Mouse (Mus musculus) left cerebral cortex, adult 8-10 months (tissue): ENCODE measurements around the gene Rheb. TPM values are rescaled to one million over a fixed set of nuclear protein-coding genes. Genes with fewer than 3 reads are reported as not detected.
A peak's percentile ranks its signal among the peaks of the same experiment; 100 is the strongest.
"Not testable (repeated sequence)": the region's sequence is repeated elsewhere in the genome, so short reads cannot be mapped to it uniquely, and the experiment has no call there.

ENCODE experiments used
- DNase-seq, 2 experiments: peaks; one replicate each; pipeline ENCODE4 v3.0.0; 2022; ENCODE audit warnings: low spot score in 2 of 2
- total RNA-seq, 4 experiments: library from RNA; stranded (reverse); gene quantifications; 2 replicates each; pipeline ENCODE4 v1.2.4; 2022

Gene Rheb
- total RNA-seq, 4 experiments from 2014 or later, result 105 to 112 (median 108) TPM

GRCm38 (mm10) chr5:24798639-24799038 lies 43.8 kb downstream of the Rheb start:
- peak in 1 of 2 experiments; percentile 4 for DNase-seq

GRCm38 (mm10) chr5:24797858-24798257 lies 44.6 kb downstream of the Rheb start:
- DNase-seq, result peak in 1 of 2 experiments; percentile 2

- DNase-seq, result no peak
Measured at GRCm38 (mm10) chr5:24792961-24793360, 49.5 kb downstream of the Rheb start.

GRCm38 (mm10) chr5:24782957-24783356 lies 59.5 kb downstream of the Rheb start:
- DNase-seq, result no peak

GRCm38 (mm10) chr5:24781048-24781447 lies 61.4 kb downstream of the Rheb start:
- DNase-seq, result peak in 1 of 2 experiments; percentile 74

GRCm38 (mm10) chr5:24779881-24780512 lies 62.4 kb downstream of the Rheb start:
- DNase-seq, result no peak

DNA sequence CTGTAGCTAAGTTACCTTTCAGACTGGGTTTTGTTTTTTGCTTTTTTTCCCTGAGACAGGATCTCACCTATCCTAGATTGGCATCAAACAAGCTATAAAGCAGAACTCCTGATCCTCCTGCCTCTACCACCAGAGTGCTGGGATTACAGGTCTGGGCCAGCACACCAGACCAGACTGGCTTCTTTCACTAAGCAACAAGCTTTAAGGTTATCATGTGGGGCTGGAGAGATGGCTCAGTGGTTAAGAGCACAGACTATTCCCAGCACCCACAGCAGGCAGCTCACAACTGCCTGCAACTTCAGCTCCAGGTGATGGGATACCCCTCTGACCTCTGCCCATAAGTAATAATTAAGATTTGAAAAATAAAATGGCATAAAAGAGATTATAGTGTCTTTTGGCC lies 63.1 kb downstream of the Rheb start:
- no peak for DNase-seq

DNA sequence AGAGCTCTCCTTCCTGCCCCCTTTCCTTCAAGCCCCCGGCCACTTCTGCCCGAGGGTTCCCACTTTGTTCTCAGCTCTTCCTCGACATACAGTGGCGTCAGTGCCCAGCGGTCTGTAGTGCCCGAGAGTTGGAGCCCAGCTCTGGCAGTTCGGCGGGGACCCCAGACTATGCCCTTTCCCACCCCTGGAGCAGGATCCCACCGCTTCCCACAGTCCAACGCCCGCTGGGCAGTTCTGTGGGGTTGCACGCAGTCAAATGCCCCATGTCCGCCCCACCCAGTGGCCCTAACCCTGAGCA lies 63.6 kb downstream of the Rheb start:
- no peak for DNase-seq

DNA sequence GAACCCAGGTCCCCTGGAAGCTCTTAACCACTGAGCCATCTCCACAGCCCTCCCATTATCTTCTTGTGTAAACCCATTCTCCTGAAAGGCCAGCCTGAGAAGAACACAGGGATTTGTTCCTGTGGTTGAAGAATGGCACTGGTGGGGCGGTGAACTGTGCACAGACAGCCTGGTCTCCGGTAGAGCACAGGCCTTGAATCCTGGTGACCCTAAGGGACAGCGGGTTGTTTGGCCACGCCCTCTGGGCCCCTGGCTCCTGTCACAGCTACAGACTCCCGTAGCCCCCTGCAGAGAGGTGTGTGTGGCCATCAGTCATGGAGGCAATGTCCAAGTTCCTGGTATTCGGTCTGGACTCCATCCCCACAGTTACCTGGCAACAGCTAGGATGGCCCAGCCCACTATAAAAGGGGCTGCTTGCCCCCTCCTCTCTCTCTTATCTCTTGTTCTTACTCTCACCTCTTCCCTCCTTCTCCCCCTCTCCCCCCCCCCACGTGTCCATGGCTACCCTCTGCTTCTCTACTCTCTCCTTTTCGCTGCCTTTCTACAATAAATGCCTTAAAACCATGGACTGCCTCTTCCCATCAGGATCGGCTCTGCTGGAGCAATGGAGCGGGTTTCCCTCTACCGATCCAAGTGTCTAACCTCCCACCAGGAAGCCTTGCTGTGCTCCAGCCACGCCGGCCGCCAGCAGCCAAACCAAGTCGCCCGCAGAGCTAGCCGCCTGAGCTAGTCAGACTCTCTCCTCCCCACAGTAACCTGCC lies 64.2 kb downstream of the Rheb start:
- no peak for DNase-seq

GRCm38 (mm10) chr5:24776681-24777080 lies 65.7 kb downstream of the Rheb start:
- no peak for DNase-seq

DNA sequence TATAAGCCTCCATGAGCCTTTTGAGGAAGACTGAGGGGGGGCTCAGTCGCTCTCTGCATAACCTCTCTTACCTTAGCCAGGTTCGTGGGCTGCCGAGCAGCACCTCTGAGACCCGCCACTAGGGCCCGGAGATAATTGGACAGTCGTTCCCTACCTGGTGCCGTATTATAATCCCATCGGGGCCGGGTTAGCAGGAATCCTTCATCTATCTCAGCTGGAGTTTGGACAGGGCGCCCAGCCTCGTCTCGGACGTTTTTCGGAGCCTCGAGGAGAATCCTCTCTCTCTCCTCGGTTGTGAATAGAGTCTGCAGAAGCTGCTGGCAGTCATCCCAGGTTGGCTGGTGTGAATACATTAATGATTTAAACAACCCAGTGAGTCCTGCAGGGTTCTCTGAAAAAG lies 67.9 kb downstream of the Rheb start:
- not testable (repeated sequence) for DNase-seq

DNA sequence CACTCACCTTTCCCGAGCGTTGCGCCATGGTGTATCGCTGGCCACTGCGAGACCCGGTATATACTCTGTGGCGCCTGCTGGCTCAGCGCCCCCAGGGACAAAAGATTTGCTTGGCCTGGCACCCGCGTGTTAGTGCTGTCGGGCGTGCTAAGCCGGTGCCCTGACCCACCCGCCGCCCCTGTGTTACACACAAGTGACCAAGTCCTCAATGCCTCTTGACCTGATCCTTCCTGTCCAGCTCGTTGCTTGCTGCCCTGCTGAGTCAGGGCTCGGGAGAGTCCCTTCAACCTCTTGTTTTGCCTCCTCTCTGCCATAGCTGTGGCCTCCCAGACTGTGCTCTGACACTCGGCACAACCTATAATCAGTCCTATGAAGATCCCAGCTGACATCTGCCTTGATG lies 84.6 kb downstream of the Rheb start, which contains the start of gene Crygn:
Gene Crygn (minus strand): TSS at position 193 of the 400 bp plus-strand sequence.
- DNase-seq, result no peak

- no peak for DNase-seq
Measured at GRCm38 (mm10) chr5:24756931-24757330, 85.5 kb downstream of the Rheb start.

Other genes with a start within 250 kb of the Rheb start
- 100 to 1,000 TPM in 2 of 4 experiments, 10 to 100 TPM in 2; 98.6 to 117 (median 104) TPM for gene Smarcd3, start 218.2 kb downstream of the Rheb start, total RNA-seq
- 10 to 100 TPM; 85.4 to 91.5 (median 86.1) TPM for gene Nub1, start 157.1 kb downstream of the Rheb start, total RNA-seq
- 1 to 10 TPM in 2 of 4 experiments, under 1 TPM in 2; 0.33 to 2.2 (median 0.99) TPM for gene Wdr86, start 111.9 kb downstream of the Rheb start, total RNA-seq
- gene Crygn, start 84.6 kb downstream of the Rheb start, total RNA-seq, result 1 to 10 TPM in 1 of 4 experiments, not detected in 3; 1.5 TPM